Mouse (Mus musculus): ENCODE measurements at regions not wholly inside any gene's neighbourhood (a gene's known extent, or its start where the extent isn't known, plus 50 kb on each side); places are given as distances from the start of the nearest gene placed in this dataset.

DNA sequence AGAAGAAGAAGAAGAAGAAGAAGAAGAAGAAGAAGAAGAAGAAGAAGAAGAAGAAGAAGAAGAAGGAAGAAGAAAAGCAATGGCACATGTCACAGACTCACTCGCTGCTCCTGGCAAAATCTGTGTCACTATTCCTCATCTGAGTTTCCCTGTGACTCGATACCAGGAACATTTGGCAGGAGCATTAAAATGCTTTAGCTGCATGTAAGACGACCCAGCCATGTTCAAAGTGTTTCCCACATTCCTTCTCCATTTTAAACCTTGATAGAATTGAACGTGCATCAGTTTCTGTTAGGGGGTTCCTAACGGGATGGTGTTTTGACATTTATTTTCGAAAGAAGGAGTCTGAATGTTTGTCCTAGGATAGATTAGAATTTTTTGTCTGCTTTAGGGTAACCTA, 51.2 kb upstream of the Pja2 start:
- no peak for DNase-seq (ENCODE audit: low spot score in 2 of 2)

GRCm38 (mm10) chr17:64383600-64383999, 51.9 kb upstream of the Pja2 start:
- DNase-seq (ENCODE audit: low spot score in 2 of 2), result no peak

- no peak for DNase-seq (ENCODE audit: low spot score in 2 of 2)
These were observed 58.6 kb upstream of the Pja2 start for GRCm38 (mm10) chr17:64390349-64390748.

DNA sequence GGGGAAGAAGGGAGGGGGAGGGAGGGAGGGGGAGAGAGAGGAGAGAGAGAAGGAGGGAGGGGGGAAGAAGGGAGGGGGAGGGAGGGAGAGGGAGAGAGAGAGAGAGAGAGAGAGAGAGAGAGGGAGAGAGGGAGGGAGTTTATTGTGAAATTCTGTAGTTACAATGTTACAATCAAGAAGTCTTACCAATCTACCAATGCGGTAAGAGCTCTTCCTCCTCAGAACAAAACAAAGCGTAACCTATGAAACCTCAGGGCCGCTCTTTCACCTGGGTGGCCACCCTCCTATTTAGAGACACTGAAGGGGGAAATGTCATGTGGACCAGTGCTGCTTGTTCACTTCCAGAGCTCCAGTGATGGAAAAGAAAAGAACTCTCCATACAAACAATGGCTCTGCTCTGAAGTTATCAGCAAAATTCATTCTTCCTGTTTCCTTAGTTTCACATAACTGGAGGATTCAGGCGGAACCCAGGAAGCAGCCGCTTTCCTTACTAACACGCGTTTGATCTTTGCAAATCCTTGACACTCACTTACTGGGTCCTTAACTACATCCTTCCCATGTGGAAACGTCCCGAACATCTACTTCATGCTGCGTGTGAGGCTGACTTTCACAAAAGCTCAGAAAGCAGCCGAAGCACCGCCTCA, 65.7 kb upstream of the Pja2 start:
- no peak for DNase-seq (ENCODE audit: low spot score in 2 of 2)

DNA sequence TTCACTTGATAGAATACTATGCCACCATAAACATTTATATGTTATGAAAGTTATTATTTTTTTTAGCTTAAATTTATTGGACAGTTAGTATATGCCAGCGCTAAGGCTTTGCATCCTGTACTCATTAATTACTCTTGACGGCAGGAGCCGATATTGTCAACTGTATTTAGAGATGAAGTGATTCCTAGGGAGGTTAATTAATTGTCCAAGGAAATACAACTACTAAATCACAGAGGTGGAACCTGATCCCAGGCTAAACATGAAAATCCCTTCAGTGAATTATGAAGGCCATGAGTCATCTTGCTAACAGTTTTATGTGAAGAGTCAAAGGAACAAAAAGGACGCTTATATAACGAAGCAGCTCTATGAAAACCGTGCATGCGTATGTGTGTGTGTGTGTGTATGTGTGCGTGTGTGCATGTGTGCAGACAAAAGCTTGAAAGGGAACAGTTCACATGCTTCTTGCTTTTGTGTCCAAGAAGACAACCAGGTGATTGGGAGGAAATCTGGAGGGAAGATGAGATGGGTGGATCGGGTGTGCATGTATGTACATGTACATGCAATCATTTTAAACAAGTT, 66.5 kb upstream of the Pja2 start:
- no peak for DNase-seq (ENCODE audit: low spot score in 2 of 2)

DNA sequence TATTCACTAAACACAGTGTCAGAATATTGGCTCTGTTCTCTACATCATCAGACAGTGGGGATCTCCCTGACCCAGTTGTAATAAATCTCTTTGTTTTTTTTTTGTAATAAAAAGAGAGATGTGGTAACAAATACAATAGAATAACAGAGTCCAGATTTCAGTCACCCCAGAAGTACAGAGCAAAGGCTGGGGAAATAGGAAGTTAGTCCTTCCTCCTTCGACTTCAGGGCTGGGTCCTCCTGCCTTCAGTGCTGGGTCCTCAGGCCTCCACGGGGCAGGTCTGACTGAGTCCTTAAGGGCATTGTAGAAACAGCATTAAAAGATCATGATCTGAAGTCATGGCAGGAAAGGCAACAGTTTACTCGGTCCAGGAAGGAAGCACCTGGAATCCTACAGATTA, 67.0 kb upstream of the Pja2 start:
- no peak for DNase-seq (ENCODE audit: low spot score in 2 of 2)

DNA sequence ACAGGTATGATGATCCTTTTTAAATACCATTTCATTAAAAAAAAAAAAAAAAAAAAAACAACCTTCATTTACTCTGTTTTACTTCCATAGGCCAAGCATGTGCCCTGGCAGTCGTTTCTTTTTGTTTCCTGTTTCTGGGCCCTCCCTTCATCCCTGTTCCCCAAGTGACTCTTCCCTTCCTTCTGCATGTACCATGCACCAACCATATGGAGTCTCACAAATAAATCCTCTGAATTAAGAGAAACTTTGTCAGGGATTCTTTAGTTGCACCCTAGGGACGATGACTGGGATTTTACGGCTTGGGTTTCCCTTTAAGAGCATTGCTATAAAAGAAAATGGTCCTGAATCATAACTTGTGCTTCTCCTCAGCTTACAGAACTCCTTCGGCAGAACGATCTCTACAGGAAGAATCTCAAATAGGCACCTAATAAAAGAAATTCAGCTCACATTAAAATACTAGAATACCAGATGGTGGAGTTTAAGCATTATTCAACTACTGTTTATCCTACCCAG, 75.1 kb upstream of the Pja2 start:
- DNase-seq (ENCODE audit: low spot score in 2 of 2), result no peak

- DNase-seq (ENCODE audit: low spot score in 2 of 2), result no peak
These were observed 75.7 kb upstream of the Pja2 start for GRCm38 (mm10) chr17:64407255-64408011.

DNA sequence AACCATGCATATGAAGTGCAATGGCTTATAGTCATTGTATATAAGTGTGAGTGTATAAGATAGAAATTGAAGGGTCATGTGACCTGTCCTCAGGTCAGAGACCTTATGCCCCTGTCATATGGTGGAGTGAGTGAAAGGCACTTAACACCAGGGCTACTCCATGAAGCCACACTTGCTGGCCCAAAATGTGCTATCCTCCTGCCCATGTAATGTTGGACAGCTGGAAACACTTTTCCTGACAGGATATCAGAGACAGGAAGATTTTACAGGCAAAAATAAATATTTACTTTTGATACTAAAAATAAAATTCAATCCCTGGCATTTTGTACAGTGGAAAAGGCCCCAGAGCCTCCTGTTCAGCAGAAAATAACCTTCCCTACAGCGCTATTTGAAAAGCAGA, 94.1 kb upstream of the Pja2 start:
- DNase-seq (ENCODE audit: low spot score in 2 of 2), result no peak

DNA sequence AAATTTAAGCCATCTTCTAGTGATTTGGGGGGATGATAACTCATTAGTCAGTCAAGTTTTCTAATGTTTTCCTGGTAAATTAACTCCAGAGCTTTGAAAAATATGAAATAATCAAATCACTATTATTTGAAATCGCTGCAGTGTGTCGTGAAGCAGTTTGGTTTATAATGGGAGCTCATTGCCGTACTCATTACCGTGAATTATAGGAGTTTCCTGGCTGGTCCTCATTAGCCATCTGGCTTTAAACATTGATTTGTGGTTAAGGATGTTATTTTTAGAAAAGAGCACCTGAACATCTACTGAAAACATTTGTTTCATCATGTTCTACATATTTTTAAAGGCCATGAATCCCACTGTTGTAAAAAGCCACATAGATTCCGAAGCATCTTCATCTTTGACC, 94.8 kb upstream of the Pja2 start:
- no peak for DNase-seq (ENCODE audit: low spot score in 2 of 2)

DNA sequence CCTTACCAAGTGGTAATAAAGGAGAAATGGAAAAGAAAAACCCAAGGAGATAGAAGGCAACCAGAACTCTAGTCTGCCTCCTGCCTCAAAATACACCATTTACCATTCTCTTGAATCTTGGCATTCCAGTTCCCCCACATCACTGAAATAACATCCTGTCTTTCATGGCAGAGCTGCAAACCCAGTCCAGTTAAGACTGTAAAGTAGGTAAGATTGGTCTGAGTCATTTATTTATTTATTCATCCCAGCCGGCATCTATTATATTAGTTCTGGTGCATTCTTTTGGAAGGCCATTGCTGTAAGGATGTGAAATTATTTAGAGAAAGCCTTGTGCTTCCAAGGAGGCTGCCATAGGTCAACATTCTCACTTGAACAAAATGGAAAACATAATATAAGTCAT, 107.9 kb upstream of the Pja2 start:
- DNase-seq (ENCODE audit: low spot score in 2 of 2), result no peak

- DNase-seq (ENCODE audit: low spot score in 2 of 2), result no peak
These were observed 123.0 kb upstream of the Pja2 start for GRCm38 (mm10) chr17:64454736-64455135.

DNA sequence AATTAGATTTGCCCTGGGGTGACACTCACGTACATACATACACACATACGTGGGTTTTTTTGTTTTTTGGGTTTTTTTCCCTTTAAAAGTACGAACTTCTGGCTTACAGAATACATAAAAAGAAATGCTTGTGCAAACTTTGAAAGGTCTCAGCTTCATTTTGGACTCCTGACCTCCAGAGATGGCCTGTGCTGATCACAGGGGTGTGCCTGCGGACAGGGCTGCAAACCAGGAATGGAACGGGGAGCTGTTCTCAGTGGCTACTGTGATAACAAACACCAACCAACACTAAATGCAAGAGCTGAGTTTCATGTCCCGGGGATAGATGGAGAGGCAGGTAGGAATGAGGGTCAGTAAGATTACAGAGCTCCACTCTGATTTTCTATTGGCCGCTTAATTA, 134.3 kb upstream of the Man2a1 start:
- DNase-seq (ENCODE audit: low spot score in 2 of 2), result no peak

DNA sequence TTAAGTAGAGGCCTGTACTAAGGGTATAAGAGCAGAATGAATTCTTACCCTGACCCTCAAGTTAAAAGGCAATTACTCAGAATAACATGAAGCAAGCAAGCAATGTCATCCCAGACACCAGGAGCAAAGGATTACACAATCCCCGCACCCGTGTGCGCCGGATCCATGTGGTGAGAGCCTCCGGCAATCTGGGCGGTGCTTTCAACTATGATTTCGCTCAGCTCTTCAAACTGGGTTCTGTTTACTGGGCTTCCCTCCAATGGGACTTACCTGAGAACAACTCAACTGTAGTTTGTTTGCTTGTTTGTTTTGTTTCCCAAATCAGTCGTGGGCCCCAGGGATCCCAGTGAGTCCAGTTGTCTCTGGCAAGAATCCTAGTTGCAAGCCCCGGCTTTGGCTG, 133.8 kb upstream of the Man2a1 start:
- no peak for DNase-seq (ENCODE audit: low spot score in 2 of 2)

DNA sequence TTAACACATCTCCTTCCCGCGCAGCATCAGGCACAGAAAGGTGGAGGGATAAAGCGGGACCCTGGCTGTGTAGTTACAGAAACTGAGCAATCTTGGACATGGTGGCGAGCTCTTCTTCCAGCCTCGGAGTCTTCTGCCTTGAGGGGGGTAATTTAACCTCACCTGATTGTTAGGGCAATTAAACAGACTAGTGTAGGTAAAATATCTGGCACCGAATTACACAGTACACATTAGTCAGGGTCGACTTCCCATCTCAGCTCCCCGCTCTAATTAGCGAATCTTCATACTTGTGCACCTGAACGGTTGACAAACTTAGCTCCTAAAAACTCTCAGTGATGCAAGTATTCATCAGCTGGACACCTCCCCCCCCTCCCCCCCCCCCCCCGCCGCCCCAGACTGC, 133.2 kb upstream of the Man2a1 start:
- no peak for DNase-seq (ENCODE audit: low spot score in 2 of 2)

DNA sequence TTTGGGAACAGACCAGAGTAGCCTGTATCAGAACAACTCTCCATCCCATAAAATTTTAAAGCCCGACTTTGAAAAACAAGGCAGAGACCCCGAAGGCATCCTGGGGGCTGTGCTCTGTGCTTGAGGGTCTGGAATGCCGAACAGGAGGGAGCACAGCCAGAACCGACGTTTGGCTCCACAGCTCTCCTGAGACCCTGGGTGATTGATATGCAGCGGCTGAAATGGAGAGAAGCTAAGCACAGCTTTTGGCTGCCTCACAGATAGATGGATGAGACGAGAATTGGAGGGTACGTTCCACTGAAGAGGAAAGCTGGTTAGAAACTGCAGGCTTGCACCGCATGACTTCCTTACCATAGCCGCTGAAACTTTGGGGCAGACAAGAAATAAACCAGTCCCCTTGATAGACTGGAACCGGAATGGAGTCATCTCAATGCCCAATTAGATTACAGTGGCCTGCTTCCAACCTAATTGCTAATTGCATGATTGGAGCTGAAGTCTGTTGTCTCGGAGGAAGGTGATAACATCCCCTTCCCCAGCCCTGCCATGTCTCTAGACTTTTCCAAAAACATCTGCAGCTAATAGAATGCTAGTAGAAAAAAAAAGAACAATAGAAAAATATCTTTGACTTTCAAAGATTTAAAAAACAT, 130.7 kb upstream of the Man2a1 start:
- no peak for DNase-seq (ENCODE audit: low spot score in 2 of 2)

- peak in 1 of 2 experiments; percentile 10 for DNase-seq (ENCODE audit: low spot score in 2 of 2)
These were observed 119.9 kb upstream of the Man2a1 start for GRCm38 (mm10) chr17:64480607-64481038.

DNA sequence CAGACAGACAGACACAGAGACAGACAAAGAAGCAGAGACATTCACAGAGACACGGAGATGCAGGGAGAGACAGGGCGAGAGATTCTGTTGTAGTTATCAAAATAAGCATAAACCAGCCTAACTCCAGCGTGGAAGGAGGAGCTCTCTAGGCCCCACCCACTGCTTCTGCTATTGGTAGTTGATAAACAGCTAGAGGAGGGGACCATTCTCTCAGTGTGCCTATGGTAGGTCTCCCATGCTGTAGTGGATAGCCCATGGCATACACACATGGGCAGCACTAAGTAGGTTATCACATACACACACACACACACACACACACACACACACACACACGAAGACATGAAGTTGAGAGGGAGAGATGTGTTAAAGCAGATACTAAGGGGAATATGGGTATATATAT, 115.7 kb upstream of the Man2a1 start:
- DNase-seq (ENCODE audit: low spot score in 2 of 2), result no peak

DNA sequence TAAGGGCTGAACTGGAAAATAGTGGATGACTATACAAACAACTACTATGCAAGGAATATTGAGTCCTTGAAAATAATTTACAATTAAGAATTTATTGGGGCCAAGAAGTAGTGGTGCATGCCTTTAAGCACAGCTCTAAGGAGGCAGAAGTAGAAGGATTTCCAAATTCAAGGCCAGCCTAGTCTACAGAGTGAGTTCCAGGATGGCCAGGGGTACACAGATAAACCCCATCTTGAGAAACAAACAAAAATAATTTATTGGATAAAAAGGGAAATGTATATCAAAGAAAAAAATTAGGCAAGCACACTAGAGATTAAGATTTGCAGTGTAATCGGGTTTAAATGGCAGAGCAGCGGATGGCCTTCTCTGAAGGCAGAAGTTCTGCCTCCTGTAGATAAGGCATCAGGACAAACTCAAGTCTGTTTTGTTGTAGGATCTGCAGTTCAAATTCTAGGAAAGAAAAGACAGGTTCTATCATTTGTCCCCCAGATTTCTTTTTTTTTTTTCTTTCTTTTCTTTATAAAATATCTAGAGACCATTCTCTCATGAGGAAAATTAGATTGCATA, 110.7 kb upstream of the Man2a1 start:
- no peak for DNase-seq (ENCODE audit: low spot score in 2 of 2)

- no peak for DNase-seq (ENCODE audit: low spot score in 2 of 2)
These were observed 109.9 kb upstream of the Man2a1 start for GRCm38 (mm10) chr17:64490664-64491063.

DNA sequence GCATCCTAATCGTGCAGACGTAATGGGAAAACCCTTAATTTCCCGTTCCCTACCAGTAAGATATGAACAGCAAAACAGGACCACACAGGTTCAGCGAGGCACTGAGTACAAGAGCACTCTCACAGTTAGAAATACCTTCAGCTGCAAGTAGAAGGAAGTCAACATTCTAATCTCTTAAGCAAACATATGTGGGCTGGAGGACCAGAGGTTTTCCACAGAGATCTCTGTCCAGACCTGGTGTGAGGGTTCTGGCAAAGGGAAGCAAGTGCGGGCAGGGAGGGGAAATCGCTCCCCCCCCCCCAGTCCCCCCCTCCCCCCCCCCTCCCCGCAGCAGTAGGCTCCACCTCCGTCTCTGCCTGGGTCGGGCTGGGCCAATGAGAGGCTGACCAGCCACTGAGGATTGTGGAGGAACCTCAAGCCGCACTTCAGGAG, 108.6 kb upstream of the Man2a1 start:
- DNase-seq (ENCODE audit: low spot score in 2 of 2), result no peak

DNA sequence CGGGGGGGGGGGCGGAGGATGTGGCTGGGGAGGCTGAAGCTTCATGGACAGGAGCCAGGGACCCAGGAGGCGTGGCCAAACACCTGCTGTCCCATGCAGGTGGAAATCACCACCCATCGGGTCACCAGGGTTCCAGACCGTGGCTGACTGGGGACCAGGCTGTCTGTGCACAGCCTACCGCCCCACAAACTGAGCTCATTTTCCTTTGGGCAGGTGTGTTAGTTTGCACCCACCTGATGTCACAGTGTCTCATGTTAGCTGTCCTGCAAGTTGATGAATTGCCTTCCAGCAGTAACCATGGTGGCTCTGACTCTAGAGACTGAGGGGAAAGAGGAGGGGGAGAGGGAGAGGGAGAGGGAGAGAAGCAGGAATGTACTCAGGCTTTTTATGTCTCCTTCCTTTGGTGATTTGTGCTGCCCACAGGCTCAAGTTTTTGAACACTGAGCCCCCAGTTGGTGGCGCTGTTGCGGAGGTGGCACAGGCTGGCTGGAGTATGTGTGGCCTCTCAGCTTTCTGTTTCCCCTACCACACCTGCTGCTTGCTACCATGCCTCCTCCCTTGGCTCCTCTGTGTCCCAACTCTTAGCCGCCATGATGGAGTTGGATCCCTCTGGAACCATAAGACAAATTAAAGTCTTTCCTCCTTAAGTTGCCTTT, 107.8 kb upstream of the Man2a1 start:
- peak in 1 of 2 experiments; percentile 17 for DNase-seq (ENCODE audit: low spot score in 2 of 2)

Data from cerebellum, postnatal 4 days (tissue).